Mouse (Mus musculus): ENCODE measurements around the gene Klf3.

Klf3 gene

GRCm38 (mm10) chr5:64802795-64803719 is at the start of gene Klf3:
Klf3 (plus strand) TSS chr5:64803388.
- DNase-seq = peak; percentile 96

GRCm38 (mm10) chr5:64762295-64762694 is 40.9 kb upstream of the Klf3 start:
- DNase-seq = no peak

- no peak for DNase-seq
Observed at GRCm38 (mm10) chr5:64764452-64764851, 38.7 kb upstream of the Klf3 start.

GRCm38 (mm10) chr5:64765765-64766164 is 37.4 kb upstream of the Klf3 start:
- DNase-seq = no peak

- no peak for DNase-seq
Observed at GRCm38 (mm10) chr5:64766626-64767025, 36.6 kb upstream of the Klf3 start.

- DNase-seq = no peak
Observed at GRCm38 (mm10) chr5:64771619-64772018, 31.6 kb upstream of the Klf3 start.

- no peak for DNase-seq
Observed at GRCm38 (mm10) chr5:64778211-64778610, 25.0 kb upstream of the Klf3 start.

- DNase-seq = no peak
Observed at GRCm38 (mm10) chr5:64779285-64779684, 23.9 kb upstream of the Klf3 start.

- no peak for DNase-seq
Observed at GRCm38 (mm10) chr5:64780778-64781177, 22.4 kb upstream of the Klf3 start.

- DNase-seq = no peak
Observed at GRCm38 (mm10) chr5:64788175-64788574, 15.0 kb upstream of the Klf3 start.

- DNase-seq = no peak
Observed at GRCm38 (mm10) chr5:64798209-64798608, 5.0 kb upstream of the Klf3 start.

- no peak for DNase-seq
Observed at GRCm38 (mm10) chr5:64801545-64801944, 1.6 kb upstream of the Klf3 start.

- no peak for DNase-seq
Observed at GRCm38 (mm10) chr5:64802143-64802542, 1.0 kb upstream of the Klf3 start.

- peak; percentile 76 for DNase-seq
Observed at GRCm38 (mm10) chr5:64803720-64804462, 703 bp downstream of the Klf3 start.

- DNase-seq = no peak
Observed at GRCm38 (mm10) chr5:64805131-64805872, 2.1 kb downstream of the Klf3 start.

- peak; percentile 85 for DNase-seq
Observed at GRCm38 (mm10) chr5:64805873-64806505, 2.8 kb downstream of the Klf3 start.

- no peak for DNase-seq
Observed at GRCm38 (mm10) chr5:64806600-64806999, 3.4 kb downstream of the Klf3 start.

- DNase-seq = no peak
Observed at GRCm38 (mm10) chr5:64807159-64807558, 4.0 kb downstream of the Klf3 start.

- no peak for DNase-seq
Observed at GRCm38 (mm10) chr5:64807603-64808002, 4.4 kb downstream of the Klf3 start.

GRCm38 (mm10) chr5:64808106-64809010 is 5.2 kb downstream of the Klf3 start:
- DNase-seq = peak; percentile 57

GRCm38 (mm10) chr5:64809257-64809656 is 6.1 kb downstream of the Klf3 start:
- no peak for DNase-seq

- no peak for DNase-seq
Observed at GRCm38 (mm10) chr5:64809864-64810263, 6.7 kb downstream of the Klf3 start.

All from kidney, postnatal 10 days (tissue).